Mouse (Mus musculus) frontal cortex, postnatal 10 days (tissue): ENCODE results near the gene Hspb2.

Experiments
- DNase-seq, 2 experiments: peaks; one replicate each; pipeline ENCODE4 v3.0.0; 2022; ENCODE audit warnings: low spot score in 2 of 2, mixed read lengths in 1 of 2

The Hspb2 gene

GRCm38 (mm10) chr9:50711337-50711736 lies 40.8 kb downstream of the Hspb2 start:
- DNase-seq = no peak

GRCm38 (mm10) chr9:50709108-50709507 lies 43.0 kb downstream of the Hspb2 start:
- DNase-seq = no peak

DNA sequence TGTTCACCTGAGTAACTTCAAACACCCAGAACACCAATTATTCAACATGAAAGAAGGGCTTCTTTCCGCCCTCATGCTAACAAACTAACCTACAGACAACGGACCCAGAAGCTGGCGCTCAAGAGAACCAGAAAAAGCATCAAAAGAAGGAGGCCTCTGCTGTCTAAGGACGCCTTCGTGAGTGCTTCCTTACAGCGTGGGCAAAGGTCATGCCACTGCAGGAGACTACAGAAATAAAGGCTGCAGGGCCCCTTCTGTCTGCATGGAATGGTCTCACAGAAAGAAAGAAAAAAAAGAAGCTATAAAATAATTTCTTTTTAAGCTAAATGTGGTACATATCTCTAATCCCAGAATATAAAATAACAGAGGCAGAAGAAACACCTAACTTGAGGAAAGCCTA lies 47.2 kb downstream of the Hspb2 start:
- no peak for DNase-seq
